Mouse (Mus musculus) cerebellum, adult 11 months (tissue): ENCODE data around the gene Nr1h3.

Experiments
- DNase-seq: peaks from one replicate; pipeline ENCODE4 v3.0.0; 2022

Nr1h3 gene

GRCm38 (mm10) chr2:91137481-91137880 is 65.2 kb downstream of the Nr1h3 start:
- DNase-seq, result no peak

GRCm38 (mm10) chr2:91136513-91137412 is 65.9 kb downstream of the Nr1h3 start:
- DNase-seq, result no peak
